Mouse (Mus musculus) hindbrain, embryonic 13.5 days (tissue): ENCODE measurements around the gene Olfr713. TPM values are rescaled to one million over a fixed set of nuclear protein-coding genes. Genes with fewer than 3 reads are reported as not detected.

ENCODE experiments used
- polyA plus RNA-seq: library from polyadenylated mRNA; unstranded; fragments of >200 nt; fragmentation: Nextera tagmentation; extraction: Ambion mirVana; gene quantifications from 2 replicates; pipeline ENCODE4 v1.2.1, GENCODE M21; 2015

Olfr713 gene
- polyA plus RNA-seq, 1 experiment from 2014 or later, result not detected

Other genes starting within 250 kb of the Olfr713 start
- not detected in 2 replicates for gene Olfr699, start 238.0 kb upstream of the Olfr713 start, polyA plus RNA-seq
- gene Olfr700, start 222.3 kb upstream of the Olfr713 start, polyA plus RNA-seq, result not detected in 2 replicates
- not detected in 2 replicates for gene Olfr701, start 217.0 kb upstream of the Olfr713 start, polyA plus RNA-seq
- not detected in 2 replicates for gene Olfr702, start 197.3 kb upstream of the Olfr713 start, polyA plus RNA-seq
- not detected in 2 replicates for gene Olfr703, start 187.8 kb upstream of the Olfr713 start, polyA plus RNA-seq
- gene Olfr704, start 168.0 kb upstream of the Olfr713 start, polyA plus RNA-seq, result not detected in 2 replicates
- gene Olfr705, start 154.3 kb upstream of the Olfr713 start, polyA plus RNA-seq, result not detected in 2 replicates
- gene Olfr706, start 143.0 kb upstream of the Olfr713 start, polyA plus RNA-seq, result not detected in 2 replicates
- not detected in 2 replicates for gene Olfr707, start 129.9 kb upstream of the Olfr713 start, polyA plus RNA-seq
- not detected in 2 replicates for gene Olfr1532-ps1, start 123.2 kb upstream of the Olfr713 start, polyA plus RNA-seq
- not detected in 2 replicates for gene Olfr709-ps1, start 99.0 kb upstream of the Olfr713 start, polyA plus RNA-seq
- not detected in 2 replicates for gene Olfr710, start 82.9 kb upstream of the Olfr713 start, polyA plus RNA-seq
- gene Olfr6, start 67.2 kb upstream of the Olfr713 start, polyA plus RNA-seq, result not detected in 2 replicates
- gene Olfr711, start 55.7 kb upstream of the Olfr713 start, polyA plus RNA-seq, result not detected in 2 replicates
- gene Olfr2, start 25.1 kb upstream of the Olfr713 start, polyA plus RNA-seq, result not detected in 2 replicates
- gene Olfr714, start 39.8 kb downstream of the Olfr713 start, polyA plus RNA-seq, result not detected in 2 replicates
- not detected in 2 replicates for gene Olfr17, start 62.0 kb downstream of the Olfr713 start, polyA plus RNA-seq
- not detected in 2 replicates for gene Olfr715b, start 79.2 kb downstream of the Olfr713 start, polyA plus RNA-seq
- not detected in 2 replicates for gene Olfr715, start 99.9 kb downstream of the Olfr713 start, polyA plus RNA-seq
- not detected in 2 replicates for gene Olfr716, start 107.2 kb downstream of the Olfr713 start, polyA plus RNA-seq
- not detected in 2 replicates for gene Nlrp14, start 135.8 kb downstream of the Olfr713 start, polyA plus RNA-seq
- not detected in 2 replicates for gene Rbmxl2, start 178.3 kb downstream of the Olfr713 start, polyA plus RNA-seq